Mouse (Mus musculus): ENCODE results near the gene 1700067K01Rik.

- TF ChIP-seq POLR2A (IDR thresholded peaks at IDR 0.05; ENCODE audit: insufficient read depth, low read depth, low read length), result no peak
- no peak for TF ChIP-seq CTCF (IDR thresholded peaks at IDR 0.05; ENCODE audit: insufficient read depth, low read depth, low read length)
These were observed 1.5 kb upstream of the 1700067K01Rik start for GRCm38 (mm10) chr8:83999825-84000224.

Data from olfactory bulb, adult 2 months (tissue).